Mouse (Mus musculus) kidney, adult 2 months (tissue): ENCODE measurements around the gene Uggt1. TPM values are rescaled to one million over a fixed set of nuclear protein-coding genes. Genes with fewer than 3 reads are reported as not detected.

ENCODE experiments used
- DNase-seq: peaks from one replicate; pipeline ENCODE4 v3.0.0; 2021
- H3K27ac ChIP-seq: fragments of 200-500 bp; 2 replicates; pipeline ENCODE4 v1.5.1; 2012; ENCODE audit warnings: low read depth, low read length, control low read depth, inconsistent platforms; ENCODE audit not compliant: insufficient read depth
- H3K27me3 ChIP-seq: fragments of 200-500 bp; replicated peaks from 2 replicates; pipeline ENCODE4 v1.6.1; 2012; ENCODE audit warnings: mild to moderate bottlenecking, moderate library complexity, low read length, inconsistent platforms; ENCODE audit not compliant: control insufficient read depth, insufficient read depth
- H3K36me3 ChIP-seq: fragments of 200-500 bp; 2 replicates; pipeline ENCODE4 v1.6.1; 2012; ENCODE audit warnings: mild to moderate bottlenecking, moderate library complexity, low read length, inconsistent platforms; ENCODE audit not compliant: control insufficient read depth, insufficient read depth
- H3K4me1 ChIP-seq: fragments of 200-500 bp; 2 replicates; pipeline ENCODE4 v1.6.1; 2011; ENCODE audit warnings: low read length; ENCODE audit not compliant: control insufficient read depth, insufficient read depth
- H3K4me3 ChIP-seq: fragments of 200-500 bp; 2 replicates; pipeline ENCODE4 v1.5.1; 2011; ENCODE audit warnings: mild to moderate bottlenecking, low read depth, low read length, control low read depth; ENCODE audit not compliant: insufficient read depth
- CTCF ChIP-seq: fragments of 200-500 bp; conservative IDR thresholded peaks from 2 replicates; pipeline ENCODE4 v1.5.1; 2011; ENCODE audit warnings: low read depth, mild to moderate bottlenecking, control low read depth, low read length, moderate library complexity, mixed read lengths; ENCODE audit not compliant: insufficient read depth, insufficient read length
- POLR2A ChIP-seq: fragments of 200-500 bp; IDR thresholded peaks from one replicate; pipeline ENCODE4 v1.6.1; 2011; ENCODE audit warnings: low read depth, low read length, control low read depth
- WGBS: fragments of 180-500 bp; shearing (Covaris S2); methylation state at CpG from one replicate; pipeline ENCODE4 v1.1.7; 2018; 5-methylcytosine and 5-hydroxymethylcytosine counted together
- polyA plus RNA-seq: library from polyadenylated mRNA; depleted of rRNA; stranded (reverse); fragments of >200 nt; gene quantifications from 2 replicates; pipeline ENCODE4 v1.2.3, GENCODE M21; 2012

The Uggt1 gene
- polyA plus RNA-seq, 1 experiment: 15.3 TPM

GRCm38 (mm10) chr1:36267595-36267994 is 23.1 kb upstream of the Uggt1 start:
- WGBS: 96% methylated on average over 3 of the region's 3 CpGs
- no peak overlapping the region for H3K4me3 ChIP-seq
- no peaks in the 10 kb centered on the region for H3K27me3 ChIP-seq
- H3K36me3 ChIP-seq: no peaks in the 10 kb centered on the region
- 0 out of 2 replicates have a peak, but pooled peaks cover 4% of the 10 kb centered on the region for H3K4me1 ChIP-seq
- DNase-seq: no peak
- TF ChIP-seq POLR2A (no peak), CTCF (no peak)
- H3K27ac ChIP-seq: no peak overlapping the region

DNA sequence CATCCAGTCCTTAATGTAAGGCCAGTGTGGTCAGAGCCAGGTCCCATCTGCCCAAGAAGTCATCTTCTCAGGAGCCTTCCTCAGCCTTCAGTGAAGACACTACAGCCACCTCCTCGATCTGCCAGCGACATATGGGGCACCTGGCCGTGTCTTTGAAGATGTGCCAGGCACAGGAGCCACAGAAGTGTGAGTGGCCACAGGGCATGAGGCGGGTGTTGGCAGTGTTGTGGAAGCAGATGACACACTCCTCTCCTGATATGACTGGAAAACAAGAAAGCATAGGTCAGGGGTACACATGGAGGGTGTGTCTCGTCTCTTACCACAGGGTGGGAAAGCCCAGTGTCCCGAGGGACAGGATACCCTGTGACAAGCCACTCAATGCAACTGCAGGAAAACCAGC is 21.8 kb upstream of the Uggt1 start:
- Histone ChIP-seq H3K27ac (no peak overlapping the region), H3K4me3 (no peak overlapping the region), H3K27me3 (no peaks in the 10 kb centered on the region), H3K36me3 (no peaks in the 10 kb centered on the region), H3K4me1 (0 out of 2 replicates have a peak, but pooled peaks cover 4% of the 10 kb centered on the region)
- DNase-seq: no peak
- WGBS: 76% methylated on average over 6 of the region's 6 CpGs
- TF ChIP-seq POLR2A (no peak), CTCF (no peak)

DNA sequence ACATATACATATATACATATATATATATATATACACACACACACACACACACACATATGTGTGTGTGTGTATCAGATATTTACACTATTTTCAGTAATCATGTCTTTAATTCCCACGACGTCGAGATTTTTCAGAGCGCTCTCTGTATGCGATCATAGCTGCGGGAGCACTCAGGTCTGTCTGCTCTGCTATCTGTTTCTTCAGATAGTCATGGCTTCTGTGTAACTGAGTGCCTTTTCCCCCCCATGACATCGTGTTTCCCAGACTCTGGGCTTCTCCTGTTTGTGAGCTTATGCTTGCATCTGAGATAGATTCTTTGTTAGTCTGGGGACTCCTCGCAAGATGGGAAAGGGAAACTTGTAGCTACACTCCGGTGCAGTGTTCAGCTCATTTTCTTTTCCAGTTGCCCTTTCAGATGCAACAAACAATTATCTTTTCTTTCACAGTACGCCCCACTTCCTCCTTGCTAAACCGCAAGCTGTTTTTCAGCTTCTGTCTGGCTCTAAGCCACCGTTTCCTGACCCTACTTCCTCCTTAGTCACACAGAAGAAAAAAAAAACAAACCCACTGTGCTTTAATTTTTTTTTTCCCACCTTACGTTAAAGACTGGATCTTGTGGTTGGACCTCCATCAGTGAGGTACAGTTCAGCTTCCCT is 19.4 kb upstream of the Uggt1 start:
- H3K27ac ChIP-seq: peak overlapping the region; percentile 58
- no peak for TF ChIP-seq POLR2A
- TF ChIP-seq CTCF: no peak
- H3K4me1 ChIP-seq: no peaks in the 10 kb centered on the region
- DNase-seq: peak; percentile 89
- H3K36me3 ChIP-seq: no peaks in the 10 kb centered on the region
- H3K27me3 ChIP-seq: no peaks in the 10 kb centered on the region
- WGBS: 44% methylated on average over 13 of the region's 13 CpGs
- no peak overlapping the region for H3K4me3 ChIP-seq

DNA sequence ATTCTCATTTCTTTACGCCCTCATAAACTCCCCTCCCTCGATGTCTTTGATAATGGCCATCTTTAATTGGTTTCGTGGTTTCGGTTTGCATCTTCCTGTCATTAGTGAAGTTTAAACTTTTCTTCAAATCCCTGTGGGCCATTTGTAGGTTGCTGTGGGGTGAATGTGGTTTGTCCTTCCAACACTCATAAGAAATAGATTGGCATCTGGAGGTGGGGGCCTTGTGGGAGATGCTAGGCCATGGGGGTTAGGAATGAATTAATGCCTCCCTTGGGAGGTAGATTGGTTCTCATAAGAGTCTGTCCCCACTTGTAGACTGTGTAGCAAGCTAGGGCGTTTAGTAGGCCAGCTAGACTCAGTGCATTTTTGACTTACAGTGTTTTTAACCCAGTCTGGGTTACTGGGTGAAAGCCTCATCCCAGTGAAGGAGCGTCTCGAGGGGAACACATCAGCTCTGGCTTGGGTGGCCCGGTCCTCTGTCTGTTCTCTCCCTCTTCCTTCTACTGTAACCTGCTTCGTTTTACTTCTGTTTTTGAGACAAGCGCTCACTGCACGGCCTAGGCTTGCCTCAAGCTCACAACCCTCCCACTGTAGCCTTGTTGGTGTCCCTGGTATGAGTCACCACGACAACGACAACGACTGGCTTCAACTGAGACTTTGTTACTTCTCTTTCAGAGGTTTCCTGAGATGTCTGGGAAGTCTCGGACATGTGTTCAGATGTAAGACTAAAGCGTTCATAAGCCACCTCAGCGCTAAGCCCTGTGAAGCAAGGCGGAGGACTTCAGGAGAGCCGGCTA is 17.4 kb upstream of the Uggt1 start:
- 78% methylated on average over 19 of the region's 19 CpGs for WGBS
- Histone ChIP-seq H3K36me3 (no peaks in the 10 kb centered on the region), H3K4me1 (no peaks in the 10 kb centered on the region), H3K27ac (no peak overlapping the region), H3K27me3 (no peaks in the 10 kb centered on the region), H3K4me3 (no peak overlapping the region)
- DNase-seq: peak; percentile 38
- TF ChIP-seq POLR2A (no peak), CTCF (no peak)

DNA sequence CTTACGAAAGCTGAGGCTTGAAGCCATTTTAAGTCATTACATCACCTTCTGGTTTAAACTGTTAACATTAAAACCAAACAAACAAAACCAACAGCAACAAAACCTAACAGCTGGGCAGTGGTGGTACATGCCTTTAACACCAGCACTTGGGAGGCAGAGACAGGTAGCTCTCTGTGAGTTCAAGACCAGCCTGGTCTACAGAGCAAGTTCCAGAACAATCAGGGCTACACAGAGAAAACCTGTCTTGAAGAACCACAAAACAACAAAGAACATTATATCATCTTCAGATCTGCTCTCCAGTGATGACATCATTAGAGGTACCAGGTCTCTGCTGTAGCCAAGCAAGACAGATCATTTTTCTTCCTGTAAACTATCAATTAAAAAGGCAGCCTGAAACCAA is 15.9 kb upstream of the Uggt1 start:
- no peak overlapping the region for H3K4me3 ChIP-seq
- no peaks in the 10 kb centered on the region for H3K27me3 ChIP-seq
- 91% methylated on average over 1 of the region's 1 CpGs for WGBS
- DNase-seq: no peak
- no peaks in the 10 kb centered on the region for H3K4me1 ChIP-seq
- no peaks in the 10 kb centered on the region for H3K36me3 ChIP-seq
- no peak overlapping the region for H3K27ac ChIP-seq
- no peak for TF ChIP-seq CTCF
- no peak for TF ChIP-seq POLR2A

DNA sequence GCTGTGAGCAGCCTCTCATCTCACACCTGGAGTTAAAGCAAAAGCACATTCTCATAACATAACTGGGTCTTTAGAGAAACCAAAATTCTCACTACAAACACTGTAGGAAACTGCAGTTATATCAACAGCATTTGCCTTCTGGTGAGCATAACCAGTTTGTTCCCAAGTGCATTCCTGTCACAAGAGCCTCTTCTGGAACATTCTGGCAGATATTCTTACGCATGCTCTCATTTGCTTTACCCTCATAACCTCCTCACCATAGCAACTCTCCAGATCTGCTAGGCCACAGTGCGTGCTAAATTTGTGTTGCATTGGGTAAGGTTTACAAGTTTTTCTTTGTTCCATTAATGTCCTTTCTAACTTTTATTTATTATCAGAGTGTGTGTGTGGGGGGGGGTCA is 14.8 kb upstream of the Uggt1 start:
- 87% methylated on average over 2 of the region's 2 CpGs for WGBS
- no peak overlapping the region for H3K27ac ChIP-seq
- DNase-seq: no peak

DNA sequence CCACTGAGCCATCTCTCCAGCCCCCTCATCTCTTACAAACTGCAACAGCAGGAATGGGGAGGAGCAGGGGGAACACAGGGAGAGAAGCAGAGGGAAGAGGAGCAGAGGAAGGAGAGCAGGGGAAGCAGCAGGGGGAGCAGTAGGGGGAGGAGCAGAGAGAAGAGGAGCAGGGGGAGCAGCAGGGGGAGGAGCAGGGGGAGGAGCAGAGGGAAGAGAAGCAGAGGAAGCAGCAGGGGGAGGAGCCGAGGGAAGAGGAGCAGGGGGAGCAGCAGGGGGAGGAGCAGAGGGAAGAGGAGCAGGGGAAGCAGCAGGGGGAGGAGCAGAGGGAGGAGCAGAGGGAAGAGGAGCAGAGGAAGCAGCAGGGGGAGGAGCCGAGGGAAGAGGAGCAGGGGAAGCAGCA is 14.1 kb upstream of the Uggt1 start:
- Histone ChIP-seq H3K27me3 (no peaks in the 10 kb centered on the region; the same call in 1 of the 2 replicates), H3K36me3 (no peaks in the 10 kb centered on the region), H3K4me1 (peaks cover 5% of the 10 kb centered on the region; the same call in 1 of the 2 replicates), H3K4me3 (no peak overlapping the region), H3K27ac (no peak overlapping the region)
- no peak for TF ChIP-seq CTCF
- DNase-seq: no peak
- 60% methylated on average over 2 of the region's 2 CpGs for WGBS

More for the DNA sequence above, 14.8 kb upstream of the Uggt1 start:
- no peak for TF ChIP-seq POLR2A
- TF ChIP-seq CTCF: no peak
- Histone ChIP-seq H3K4me3 (no peak overlapping the region), H3K4me1 (peaks cover 5% of the 10 kb centered on the region; the same call in 1 of the 2 replicates), H3K27me3 (no peaks in the 10 kb centered on the region; the same call in 1 of the 2 replicates), H3K36me3 (no peaks in the 10 kb centered on the region)
